Mouse (Mus musculus): ENCODE data around the gene Nfil3.

- TF ChIP-seq ZC3H11A (IDR thresholded peaks at IDR 0.05; ENCODE audit: borderline replicate concordance, low read depth, low read length) (no peak), MAFK (IDR thresholded peaks at IDR 0.05; ENCODE audit: insufficient read depth, low read depth, low read length) (no peak), HCFC1 (IDR thresholded peaks at IDR 0.05; ENCODE audit: borderline replicate concordance, insufficient read depth, low read length) (no peak), CHD2 (IDR thresholded peaks at IDR 0.05; ENCODE audit: low read depth, low read length) (no peak)
Measured at GRCm38 (mm10) chr13:52928392-52928791, 52.5 kb downstream of the Nfil3 start.

All from ES-E14 (cell line).